Mouse (Mus musculus) hindbrain, embryonic 16.5 days (tissue): ENCODE results near the gene Isg20. TPM values are rescaled to one million over a fixed set of nuclear protein-coding genes. Genes with fewer than 3 reads are reported as not detected.

ENCODE experiments used
- microRNA-seq: library from miRNA; unstranded; fragments of <30 nt; microRNA quantifications from one replicate; pipeline ENCODE4, GENCODE M21; 2017
- polyA plus RNA-seq: library from polyadenylated mRNA; unstranded; fragments of >200 nt; fragmentation: Nextera tagmentation; extraction: Ambion mirVana; gene quantifications from 2 replicates; pipeline ENCODE4 v1.2.1, GENCODE M21; 2015

Gene Isg20
- polyA plus RNA-seq, 1 experiment from 2014 or later = 2.1 TPM

Small RNA genes within 50 kb of the gene (microRNA-seq; reads per million reads assigned to microRNA genes)
- gene Mir7-2 = 270 reads per million, percentile 63 among the genes with 10 or more reads in this experiment

Other genes with a start within 250 kb of the Isg20 start
- gene Ntrk3, start 175.4 kb upstream of the Isg20 start, polyA plus RNA-seq = 23.8 and 24.1 TPM in 2 replicates
- 72.1 and 73.1 TPM in 2 replicates for gene Mrps11, start 130.3 kb upstream of the Isg20 start, polyA plus RNA-seq
- gene Mrpl46, start 129.9 kb upstream of the Isg20 start, polyA plus RNA-seq = 58.0 and 61.4 TPM in 2 replicates
- gene Det1, start 66.2 kb upstream of the Isg20 start, polyA plus RNA-seq = 9.9 and 12.1 TPM in 2 replicates
- 57.7 and 65.3 TPM in 2 replicates for gene Aen, start 17.6 kb upstream of the Isg20 start, polyA plus RNA-seq
- gene Acan, start 140.1 kb downstream of the Isg20 start, polyA plus RNA-seq = 0.36 and 1.5 TPM in 2 replicates
- 2.3 and 4.4 TPM in 2 replicates for gene Hapln3, start 217.6 kb downstream of the Isg20 start, polyA plus RNA-seq
- gene Mfge8, start 235.6 kb downstream of the Isg20 start, polyA plus RNA-seq = 281 and 351 TPM in 2 replicates